In genomic region chr2:75612981-75613567, GRCm38 (mm10) we compare ENCODE assay signal across 8 mouse cellular contexts. TPM values are rescaled to one million over a fixed set of nuclear protein-coding genes. Genes with fewer than 3 reads are reported as not detected.
DNase-seq lines count a peak whose midpoint lies in the region; ATAC-seq lines count a peak whose summit lies in the region.

No protein-coding gene starts in this region.

- peaks cover 8% of the 10 kb centered on the region; the same call in 1 of the 2 replicates for H3K4me1 ChIP-seq in neural tube, embryonic 11.5 days (ENCODE audit: control insufficient read depth, insufficient read depth, low read length)
- peaks cover 37% of the 10 kb centered on the region for H3K4me1 ChIP-seq in kidney, embryonic 16.5 days (ENCODE audit: insufficient read depth, low read length)
- peaks cover 54% of the 10 kb centered on the region for H3K4me1 ChIP-seq in megakaryocyte, embryonic 14.5 days

- no peaks in the 10 kb centered on the region for H3K36me3 ChIP-seq in neural tube, embryonic 11.5 days (ENCODE audit: control insufficient read depth, insufficient read depth, low read length)
- no peaks in the 10 kb centered on the region for H3K36me3 ChIP-seq in kidney, embryonic 16.5 days (ENCODE audit: insufficient read depth, low read length)
- no peaks in the 10 kb centered on the region for H3K36me3 ChIP-seq in megakaryocyte, embryonic 14.5 days (replicated peaks; ENCODE audit: low read length)

- no peak overlapping the region for H3K27ac ChIP-seq in neural tube, embryonic 11.5 days (ENCODE audit: low read depth, low read length)
- H3K27ac ChIP-seq in kidney, embryonic 16.5 days (ENCODE audit: low read length), result peak overlapping the region; percentile 91

- H3K4me2 ChIP-seq in neural tube, embryonic 11.5 days (ENCODE audit: low read depth), result no peak overlapping the region
- peak overlapping the region; percentile 44 for H3K4me2 ChIP-seq in kidney, embryonic 16.5 days (replicated peaks; ENCODE audit: low read depth, low read length)

- no peak overlapping the region for H3K4me3 ChIP-seq in neural tube, embryonic 11.5 days (ENCODE audit: low read depth, low read length)
- 0 out of 2 replicates have a peak overlapping the region, but pooled peaks have one; percentile 4 for H3K4me3 ChIP-seq in kidney, embryonic 16.5 days (ENCODE audit: low read length)
- peak overlapping the region; percentile 89 for H3K4me3 ChIP-seq in megakaryocyte, embryonic 14.5 days (replicated peaks)

- H3K27me3 ChIP-seq in neural tube, embryonic 11.5 days (ENCODE audit: control insufficient read depth, insufficient read depth, low read length), result 0 out of 2 replicates have a peak, but pooled peaks cover 4% of the 10 kb centered on the region
- no peaks in the 10 kb centered on the region for H3K27me3 ChIP-seq in kidney, embryonic 16.5 days (ENCODE audit: insufficient read depth, low read length)
- no peaks in the 10 kb centered on the region for H3K27me3 ChIP-seq in megakaryocyte, embryonic 14.5 days (replicated peaks)

- 38% methylated on average over 14 of the region's 14 CpGs for WGBS in neural tube, embryonic 11.5 days
- 4% methylated on average over 14 of the region's 14 CpGs for WGBS in kidney, embryonic 16.5 days

- no peaks in the 10 kb centered on the region for H3K9me3 ChIP-seq in neural tube, embryonic 11.5 days (ENCODE audit: control insufficient read depth, low read length)
- H3K9me3 ChIP-seq in kidney, embryonic 16.5 days (ENCODE audit: low read length), result no peaks in the 10 kb centered on the region
- H3K9me3 ChIP-seq in megakaryocyte, embryonic 14.5 days, result peaks cover 4% of the 10 kb centered on the region

- peak overlapping the region; percentile 29; the same call in 1 of the 2 replicates for H3K9ac ChIP-seq in neural tube, embryonic 11.5 days (ENCODE audit: low read length)
- peak overlapping the region; percentile 50 for H3K9ac ChIP-seq in kidney, embryonic 16.5 days (replicated peaks; ENCODE audit: low read length)

- ATAC-seq in neural tube, embryonic 11.5 days (ENCODE audit: insufficient read depth, low FRiP score, low TSS enrichment), result no peak
- peak; percentile 72 for ATAC-seq in kidney, embryonic 16.5 days (ENCODE audit: low FRiP score, low TSS enrichment)
- no peak for ATAC-seq in cerebellum, adult (ENCODE audit: insufficient number of reproducible peaks, low FRiP score, low TSS enrichment)

- no peak for DNase-seq in neural tube, embryonic 11.5 days (ENCODE audit: low spot score)
- DNase-seq in neural tube, embryonic 10.5 days (ENCODE audit: extremely low spot score, low spot score), result no peak
- DNase-seq in heart, adult 18-20 months, result peak; percentile 70 to 78
- DNase-seq in layer of hippocampus, postnatal 25 days (ENCODE audit: extremely low spot score in 1 of 2, low spot score in 1 of 2), result no peak
- no peak for DNase-seq in cerebellum, postnatal 25 days

RNA-seq across cellular contexts. Expression of gene Hnrnpa3, which starts 46.0 kb away (rescaled TPM):
- 292 and 301 TPM in 2 replicates for polyA plus RNA-seq in neural tube, embryonic 11.5 days (2014; fragmentation: Nextera tagmentation; extraction: Ambion mirVana)
- total RNA-seq in heart, adult 18-20 months (2021), result 100 to 1,000 TPM; 157 to 174 TPM
- 281 and 293 TPM in 2 replicates for polyA plus RNA-seq in kidney, embryonic 16.5 days (2015; fragmentation: Nextera tagmentation; extraction: Ambion mirVana)
- 28.2 and 136 TPM in 2 replicates for polyA plus RNA-seq in megakaryocyte, embryonic 14.5 days (2012; ENCODE audit: insufficient read depth, low replicate concordance)
- total RNA-seq in layer of hippocampus, postnatal 25 days (2021), result 100 to 1,000 TPM; 273 to 314 TPM

Comparison
In these comparisons a context has a peak if more than half of its experiments do, and no peak if none do; other contexts are left out.
1. DNase-seq: peak in heart, adult 18-20 months (2 of 2); none in neural tube, embryonic 11.5 days (single experiment), neural tube, embryonic 10.5 days (single experiment), layer of hippocampus, postnatal 25 days (0 of 2) and cerebellum, postnatal 25 days (0 of 2).